Mouse (Mus musculus): ENCODE results near the gene Bst2.

Bst2 gene

GRCm38 (mm10) chr8:71560071-71560470 lies 22.8 kb upstream of the Bst2 start:
- no peak for DNase-seq (ENCODE audit: low read depth, low spot score)

- DNase-seq (ENCODE audit: low read depth, low spot score) = peak; percentile 96
These were observed 21.9 kb upstream of the Bst2 start for GRCm38 (mm10) chr8:71558958-71559690.

GRCm38 (mm10) chr8:71558071-71558957 lies 21.1 kb upstream of the Bst2 start, which contains the start of gene Tmem221:
Gene Tmem221, minus strand, starts transcription at chr8:71558871.
- DNase-seq (ENCODE audit: low read depth, low spot score) = no peak

GRCm38 (mm10) chr8:71554644-71555043 lies 17.4 kb upstream of the Bst2 start:
- no peak for DNase-seq (ENCODE audit: low read depth, low spot score)

- no peak for DNase-seq (ENCODE audit: low read depth, low spot score)
These were observed 16.7 kb upstream of the Bst2 start for GRCm38 (mm10) chr8:71554001-71554400.

DNA sequence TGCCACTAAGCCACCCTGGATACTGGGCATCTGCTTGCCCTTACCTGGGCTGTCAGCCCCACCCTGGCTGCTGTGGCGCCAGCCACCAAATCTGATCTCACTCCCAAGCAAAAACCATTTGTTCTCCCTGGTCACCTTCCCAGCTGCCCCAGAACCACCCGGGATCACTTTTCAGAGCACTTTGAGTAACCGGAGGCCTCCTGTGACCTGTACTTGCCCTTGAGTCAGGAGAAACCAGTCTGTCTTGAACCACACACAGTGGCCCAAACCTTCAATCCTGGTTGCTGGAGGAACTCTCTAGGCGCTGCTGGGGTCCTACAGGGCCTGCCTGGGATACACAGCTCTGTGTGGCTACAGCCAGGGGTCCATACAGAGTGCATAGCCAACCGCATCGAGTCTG lies 15.5 kb upstream of the Bst2 start:
- no peak for DNase-seq (ENCODE audit: low read depth, low spot score)

DNA sequence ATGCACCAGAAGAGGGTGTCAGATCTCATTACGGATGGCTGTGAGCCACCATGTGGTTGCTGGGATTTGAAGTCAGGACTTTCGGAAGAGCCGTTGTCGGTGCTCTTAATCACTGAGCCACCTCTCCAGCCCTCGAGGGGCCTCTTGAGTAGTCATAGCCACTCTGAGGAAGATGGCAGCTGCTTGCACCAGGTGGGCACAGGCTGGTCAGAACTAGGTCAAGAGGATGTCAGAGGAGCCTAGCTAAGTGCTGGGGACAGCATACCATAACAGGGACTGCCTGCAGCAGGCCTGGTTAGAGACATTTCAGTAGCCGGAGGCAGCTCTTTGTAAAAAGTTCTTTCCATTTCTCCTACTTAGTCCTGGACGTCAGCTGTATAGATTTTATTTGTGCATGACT lies 13.5 kb upstream of the Bst2 start:
- no peak for DNase-seq (ENCODE audit: low read depth, low spot score)

DNA sequence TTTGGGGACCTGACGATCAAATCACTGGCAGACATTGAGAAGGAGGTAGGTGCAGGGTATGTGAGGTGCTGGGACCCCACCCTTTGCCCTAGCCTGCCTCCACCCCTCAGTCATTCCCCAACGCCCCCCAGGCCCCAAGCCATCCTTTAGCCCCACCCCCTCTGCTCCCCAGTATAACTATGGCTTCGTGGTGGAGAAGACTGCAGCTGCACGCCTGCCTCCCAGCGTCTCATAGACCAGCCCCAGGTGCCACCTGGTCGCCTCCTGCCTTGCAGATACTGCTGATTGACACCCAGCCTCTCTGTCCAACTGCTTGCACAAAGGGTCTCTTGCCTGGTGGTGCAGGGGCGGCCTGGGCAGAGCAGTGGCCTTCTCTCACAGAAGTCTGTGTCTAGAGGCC lies 10.3 kb upstream of the Bst2 start:
- DNase-seq (ENCODE audit: low read depth, low spot score) = no peak

- DNase-seq (ENCODE audit: low read depth, low spot score) = no peak
These were observed 7.8 kb upstream of the Bst2 start for GRCm38 (mm10) chr8:71545053-71545452.

DNA sequence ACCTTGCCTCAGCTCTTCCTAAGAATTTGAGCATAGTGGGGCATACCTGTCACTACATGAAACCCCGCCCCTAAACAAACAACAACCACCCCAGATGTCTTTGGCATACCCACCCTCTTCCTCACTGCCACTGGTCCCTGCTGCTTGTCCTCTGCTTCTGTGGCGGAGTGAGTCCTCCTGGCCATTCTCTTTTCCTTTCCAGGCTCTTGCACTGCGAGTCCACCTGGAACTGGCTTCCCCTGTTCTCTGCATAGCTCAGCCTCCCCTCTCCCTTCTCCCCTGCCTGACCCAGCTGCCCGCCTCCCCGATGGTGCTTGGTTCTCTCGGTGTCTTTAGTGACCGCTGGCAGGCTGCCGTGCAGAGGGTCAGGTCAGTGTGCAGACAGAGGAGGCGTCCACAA lies 6.5 kb upstream of the Bst2 start:
- no peak for DNase-seq (ENCODE audit: low read depth, low spot score)

DNA sequence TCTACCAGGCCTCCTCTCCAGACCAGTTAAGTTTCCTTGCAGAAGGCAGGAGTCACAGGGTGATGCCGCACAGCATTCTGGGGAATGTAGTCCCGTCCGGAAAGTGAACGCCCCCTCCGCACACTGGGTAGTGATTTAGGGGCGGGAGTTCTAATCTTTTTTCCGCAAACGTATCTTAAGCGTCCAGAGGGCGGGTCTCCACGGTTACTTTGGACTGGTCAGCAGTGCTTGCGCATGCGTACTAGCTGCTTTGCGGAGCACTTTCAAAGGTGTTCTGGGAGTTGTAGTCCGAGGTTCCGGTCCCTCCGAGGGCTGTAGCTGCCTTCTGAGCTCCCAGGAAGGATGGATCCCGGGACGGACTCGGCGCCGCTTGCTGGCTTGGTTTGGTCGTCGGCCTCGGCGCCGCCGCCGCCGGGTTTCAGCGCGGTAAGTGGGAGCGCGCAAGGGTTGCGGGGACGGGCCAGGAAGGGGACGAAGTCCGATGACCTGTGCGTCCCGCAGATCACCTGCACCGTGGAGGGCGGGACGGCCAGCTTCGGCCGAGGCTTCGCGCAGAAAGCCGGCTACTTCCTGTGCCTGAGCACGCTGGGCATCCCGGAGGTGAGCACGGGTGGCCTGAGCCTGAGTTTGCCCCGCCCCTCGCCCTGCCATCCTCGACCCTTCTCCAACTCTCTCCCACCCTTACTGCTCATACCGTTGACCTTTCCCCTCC lies 5.5 kb upstream of the Bst2 start, which contains the start of gene Mvb12a:
Gene Mvb12a, plus strand, starts transcription at position 291 of the 712 bp plus-strand sequence.
- peak; percentile 100 for DNase-seq (ENCODE audit: low read depth, low spot score)

DNA sequence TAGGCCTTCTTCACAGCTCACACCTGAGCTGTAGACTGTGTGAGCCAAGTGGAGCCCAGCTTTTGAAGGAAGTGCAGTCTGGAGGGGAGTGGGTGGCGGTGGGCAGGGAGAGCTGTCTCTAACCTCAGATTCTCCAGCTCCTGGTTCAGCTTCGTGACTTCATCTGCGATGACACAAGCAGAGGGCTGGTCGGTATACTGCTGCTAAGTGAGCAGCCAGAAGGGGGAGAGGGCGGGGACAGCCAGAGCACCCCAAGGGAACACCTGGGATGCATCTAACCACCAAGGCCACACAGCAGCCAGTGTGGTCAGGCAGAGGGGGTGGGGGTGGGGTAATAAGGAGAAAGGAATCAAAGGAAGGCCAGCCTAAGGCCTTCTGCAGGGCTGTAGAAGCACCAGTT lies 1.6 kb downstream of the Bst2 start:
- no peak for DNase-seq (ENCODE audit: low read depth, low spot score)

DNA sequence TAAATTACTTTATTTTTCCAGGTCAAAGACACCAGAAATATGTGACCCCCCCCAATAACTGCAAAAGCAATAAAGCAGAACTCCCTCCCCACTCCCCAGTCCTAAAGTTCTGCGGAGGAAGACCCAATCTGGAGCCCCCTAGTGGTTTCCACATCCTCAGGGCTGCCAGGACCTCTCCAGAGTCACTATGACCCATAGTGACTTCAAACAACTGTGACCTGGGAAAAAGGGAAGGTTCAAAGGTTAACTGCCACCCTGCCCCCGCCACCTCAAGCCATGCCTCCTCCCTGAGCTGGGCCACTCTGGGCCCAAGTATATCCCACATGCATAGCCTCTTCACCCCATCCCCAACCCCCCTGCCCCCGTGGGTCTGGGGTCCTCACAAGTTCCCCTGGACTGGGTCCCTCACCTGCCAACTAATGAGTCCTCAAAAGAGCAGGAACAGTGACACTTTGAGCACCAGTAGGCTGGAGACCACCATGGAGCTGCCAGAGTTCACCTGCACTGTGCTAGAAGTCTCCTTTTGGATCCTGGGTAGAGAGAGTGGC lies 2.9 kb downstream of the Bst2 start:
- DNase-seq (ENCODE audit: low read depth, low spot score) = no peak

- DNase-seq (ENCODE audit: low read depth, low spot score) = peak; percentile 88
These were observed 6.4 kb downstream of the Bst2 start for GRCm38 (mm10) chr8:71530735-71531467.

DNA sequence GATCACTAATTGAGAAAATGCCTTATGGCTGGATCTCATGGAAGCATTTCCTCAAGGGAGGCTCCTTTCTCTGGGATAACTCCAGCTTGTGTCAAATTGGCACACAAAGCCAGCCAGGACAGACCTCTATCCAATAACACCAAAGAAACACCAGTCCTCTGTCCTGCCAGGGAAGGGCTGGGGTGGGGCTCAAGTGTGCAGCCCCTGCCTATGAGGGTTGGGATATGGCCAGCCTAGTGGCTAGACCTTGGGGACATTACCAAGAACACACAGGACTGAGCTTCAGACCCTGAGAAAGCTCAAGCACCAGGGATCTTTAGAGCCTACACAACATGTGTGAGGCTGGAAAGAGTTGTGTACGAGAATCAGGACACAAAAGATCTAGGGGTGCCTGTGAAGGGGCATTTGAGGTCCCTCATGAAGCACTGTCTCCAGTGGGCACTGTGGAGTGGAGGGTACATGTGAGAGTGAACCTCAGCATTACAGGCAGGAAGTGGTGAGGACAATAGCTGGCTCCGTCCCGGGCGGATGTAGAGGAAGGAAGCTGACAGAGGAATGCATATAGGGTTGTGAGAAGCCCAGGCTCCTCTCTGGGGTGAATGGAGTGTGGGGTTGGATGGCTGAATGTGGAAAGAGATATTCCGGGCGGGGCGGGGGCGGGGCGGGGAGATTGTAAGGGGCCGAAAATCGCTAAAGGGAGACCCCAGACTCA lies 8.7 kb downstream of the Bst2 start:
- no peak for DNase-seq (ENCODE audit: low read depth, low spot score)

- no peak for DNase-seq (ENCODE audit: low read depth, low spot score)
These were observed 9.9 kb downstream of the Bst2 start for GRCm38 (mm10) chr8:71527162-71527870.

GRCm38 (mm10) chr8:71526272-71526671 lies 11.0 kb downstream of the Bst2 start:
- peak; percentile 94 for DNase-seq (ENCODE audit: low read depth, low spot score)

GRCm38 (mm10) chr8:71525226-71526050 lies 11.8 kb downstream of the Bst2 start, which contains the start of gene Ccdc194:
Gene Ccdc194, minus strand, starts transcription at chr8:71525711.
- DNase-seq (ENCODE audit: low read depth, low spot score) = no peak

DNA sequence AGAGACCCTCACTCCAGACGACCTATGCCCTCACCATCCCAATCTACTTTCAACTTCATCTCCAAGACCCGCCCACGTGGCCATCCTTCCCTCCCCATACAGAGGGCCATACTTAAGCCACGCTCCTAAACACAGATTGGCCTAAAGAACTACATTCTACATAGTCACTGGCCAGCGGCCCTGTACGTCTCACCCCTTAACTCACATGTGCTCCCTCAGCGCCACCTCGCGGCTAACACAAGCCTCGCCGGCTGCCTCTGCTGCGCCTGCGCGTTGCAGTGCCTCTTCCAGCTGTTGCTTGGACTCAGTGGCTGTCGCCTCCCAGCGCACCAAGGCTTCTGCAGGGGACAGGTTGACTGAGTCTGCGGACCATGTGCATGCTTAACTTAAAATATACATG lies 15.6 kb downstream of the Bst2 start:
- peak; percentile 98 for DNase-seq (ENCODE audit: low read depth, low spot score)
